Mouse (Mus musculus): ENCODE measurements around the gene Runx2.

The Runx2 gene

DNA sequence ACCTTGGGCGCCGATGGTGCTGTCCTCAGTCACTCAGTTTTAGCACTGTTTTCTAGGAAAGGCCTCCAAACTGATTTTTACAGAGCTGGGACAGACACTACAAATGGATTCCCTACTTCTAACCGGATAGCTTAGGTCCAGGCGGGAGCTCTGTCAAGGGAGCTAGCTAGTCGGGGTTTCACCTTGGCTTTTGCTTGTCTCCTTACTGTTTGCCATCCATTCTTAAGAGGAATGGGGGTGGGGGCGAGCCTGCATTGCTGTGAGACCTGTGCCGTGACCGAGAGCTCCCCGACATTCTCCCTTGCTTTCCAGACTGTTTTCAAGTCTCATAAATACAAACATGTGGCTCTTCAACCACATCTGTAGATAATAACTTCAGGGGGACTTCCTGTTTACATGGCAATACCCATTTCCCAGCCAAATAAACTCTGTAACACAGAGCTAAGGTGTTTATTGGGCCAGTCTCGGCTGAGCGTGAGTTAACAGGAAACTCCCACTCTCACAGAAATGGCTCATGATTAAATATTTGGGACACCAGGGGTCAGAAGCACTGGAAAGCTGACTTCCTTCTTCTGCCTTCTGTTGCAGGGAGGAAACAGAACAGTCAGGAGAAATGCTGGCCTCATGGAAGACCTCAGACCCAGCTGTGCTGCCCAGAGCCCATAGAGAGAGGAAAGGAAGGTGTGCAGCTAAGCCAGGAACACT is 213.1 kb downstream of the Runx2 start:
- no peak for DNase-seq (ENCODE audit: inconsistent age in 2 of 2, low spot score in 1 of 2)

DNA sequence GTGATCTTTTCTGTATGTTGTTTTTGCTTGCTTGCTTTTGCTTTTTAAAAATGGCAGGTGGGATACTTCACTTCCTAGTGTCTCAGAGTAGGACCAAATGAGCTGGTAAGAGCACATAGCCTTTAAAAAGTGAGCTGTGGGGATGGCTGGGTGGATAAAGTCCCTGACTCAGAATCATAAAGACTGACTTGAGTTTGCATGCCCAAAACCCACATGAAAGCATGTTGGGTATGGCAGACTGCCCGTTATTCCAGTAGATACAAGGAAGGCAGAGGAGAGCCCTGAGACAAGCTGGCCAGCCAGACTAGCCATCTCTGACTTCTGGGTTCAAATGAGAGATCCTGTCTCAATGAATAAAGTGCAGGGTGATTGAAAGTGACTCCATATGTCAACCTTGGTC is 214.7 kb downstream of the Runx2 start:
- DNase-seq (ENCODE audit: inconsistent age in 2 of 2, low spot score in 1 of 2), result peak in 1 of 2 experiments; percentile 27

DNA sequence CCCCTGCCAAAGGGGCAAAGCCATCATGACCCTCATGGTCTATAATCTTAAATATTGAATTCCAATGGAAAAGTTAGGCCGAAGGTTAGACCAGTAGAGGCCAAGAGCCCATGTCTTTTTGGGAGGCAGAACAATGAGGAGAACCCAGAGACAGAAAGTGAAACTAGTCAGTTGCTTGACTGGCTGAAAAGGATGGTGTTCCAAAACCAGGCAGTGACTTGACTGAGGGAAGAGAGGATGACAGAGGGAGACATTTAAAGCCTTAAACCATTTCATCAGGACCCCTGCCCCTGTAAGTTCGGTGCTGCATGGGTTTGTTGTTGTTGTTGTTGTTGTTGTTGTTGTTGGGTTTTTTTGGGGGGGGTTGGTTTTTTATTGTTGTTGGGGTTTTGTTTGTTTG is 215.5 kb downstream of the Runx2 start:
- DNase-seq (ENCODE audit: inconsistent age in 2 of 2, low spot score in 1 of 2), result no peak

DNA sequence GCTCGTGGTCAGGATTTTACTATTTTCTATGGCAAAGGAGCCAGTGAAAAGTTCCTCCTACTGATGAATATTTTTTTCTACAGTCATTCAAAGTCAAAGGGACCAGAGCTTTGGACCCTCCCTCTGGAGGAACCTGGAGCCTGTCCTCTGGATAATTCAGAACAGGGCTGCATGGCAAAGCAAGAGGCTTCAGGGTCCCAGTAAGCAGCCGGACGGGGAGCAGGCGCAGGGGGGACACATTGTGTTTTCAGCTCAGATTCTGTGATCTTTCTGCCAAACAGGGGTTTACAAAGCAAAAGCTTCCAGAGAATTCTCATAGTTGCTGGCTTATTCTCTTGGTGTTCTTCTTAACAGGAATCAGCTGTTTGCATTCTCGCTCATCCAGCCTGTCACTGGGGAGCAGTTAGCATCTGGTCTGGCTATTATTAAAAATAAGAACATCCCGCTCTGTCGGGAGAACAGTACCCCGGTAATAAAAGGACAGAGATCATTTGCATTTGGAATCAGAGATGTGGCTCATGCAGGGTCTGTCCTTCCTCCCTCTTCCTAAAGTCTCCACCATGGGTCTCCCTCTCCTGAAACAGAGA is 216.6 kb downstream of the Runx2 start:
- DNase-seq (ENCODE audit: inconsistent age in 2 of 2, low spot score in 1 of 2), result no peak

DNA sequence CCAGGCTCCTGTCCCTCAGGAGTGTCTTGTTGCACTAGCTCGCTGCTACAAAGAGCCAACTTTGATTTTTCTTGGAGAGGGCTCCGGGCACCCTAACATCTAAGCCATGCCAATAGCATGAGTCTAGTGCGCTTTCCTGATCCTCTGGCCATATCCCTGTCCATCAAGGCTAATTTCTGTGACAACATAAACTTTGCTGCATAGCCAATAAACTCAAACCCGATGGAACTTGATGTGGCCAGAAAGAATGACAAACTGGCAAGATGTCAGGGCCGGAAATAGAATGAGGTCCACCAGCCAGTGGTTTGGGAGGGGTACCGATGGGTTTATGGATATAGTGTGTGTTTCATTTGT is 221.9 kb downstream of the Runx2 start:
- DNase-seq (ENCODE audit: inconsistent age in 2 of 2, low spot score in 1 of 2), result no peak

DNA sequence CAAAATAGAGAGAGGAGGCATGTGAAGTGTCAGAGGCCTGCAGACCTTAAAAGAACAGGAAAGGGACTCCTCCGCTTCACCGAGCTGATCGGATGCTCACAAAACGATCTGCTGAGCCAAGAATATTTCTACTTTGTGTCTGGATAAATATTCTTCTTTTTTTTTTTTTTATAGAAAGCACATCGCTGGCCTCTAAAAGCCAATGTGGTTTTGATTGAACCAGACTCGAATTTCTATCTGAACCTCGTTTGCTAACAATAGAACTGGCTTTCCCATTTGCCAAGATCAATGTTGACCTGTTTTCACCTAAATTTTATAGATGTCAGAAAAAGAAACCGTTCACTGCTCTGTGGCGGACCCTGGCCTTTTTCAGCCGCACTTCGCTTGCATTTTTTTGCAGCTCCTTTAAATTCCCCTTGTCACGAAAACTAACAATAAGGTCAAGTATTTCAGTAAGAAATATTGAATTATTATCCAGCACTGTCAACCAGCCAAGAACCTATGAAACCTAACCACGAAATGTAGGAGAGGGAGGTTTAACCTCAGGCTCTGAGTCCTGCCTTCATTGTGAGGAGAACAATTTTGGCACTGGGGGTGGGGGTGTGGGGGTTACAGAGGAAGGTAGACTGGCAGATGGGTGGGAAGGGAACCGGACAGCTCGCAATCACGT is 222.4 kb downstream of the Runx2 start:
- no peak for DNase-seq (ENCODE audit: inconsistent age in 2 of 2, low spot score in 1 of 2)

DNA sequence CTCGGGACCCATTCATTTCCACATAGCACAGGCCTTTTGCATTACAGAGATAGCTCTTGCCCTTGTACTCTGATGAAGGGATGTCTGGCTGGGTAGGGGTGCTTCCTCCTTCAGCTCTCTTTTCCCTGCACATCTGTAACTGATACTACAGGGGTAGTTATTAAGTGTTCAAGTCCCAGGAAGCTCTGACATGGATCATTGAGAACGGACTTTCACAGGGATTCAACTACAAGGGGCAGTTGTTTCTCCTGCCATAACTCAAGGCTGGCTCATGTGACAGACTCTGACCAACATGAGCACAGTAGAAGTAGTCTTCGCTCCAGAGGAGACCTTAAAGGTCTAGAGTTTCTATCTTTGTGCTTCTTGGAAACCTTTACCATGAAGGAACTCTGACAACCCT is 226.1 kb downstream of the Runx2 start:
- no peak for DNase-seq (ENCODE audit: inconsistent age in 2 of 2, low spot score in 1 of 2)

DNA sequence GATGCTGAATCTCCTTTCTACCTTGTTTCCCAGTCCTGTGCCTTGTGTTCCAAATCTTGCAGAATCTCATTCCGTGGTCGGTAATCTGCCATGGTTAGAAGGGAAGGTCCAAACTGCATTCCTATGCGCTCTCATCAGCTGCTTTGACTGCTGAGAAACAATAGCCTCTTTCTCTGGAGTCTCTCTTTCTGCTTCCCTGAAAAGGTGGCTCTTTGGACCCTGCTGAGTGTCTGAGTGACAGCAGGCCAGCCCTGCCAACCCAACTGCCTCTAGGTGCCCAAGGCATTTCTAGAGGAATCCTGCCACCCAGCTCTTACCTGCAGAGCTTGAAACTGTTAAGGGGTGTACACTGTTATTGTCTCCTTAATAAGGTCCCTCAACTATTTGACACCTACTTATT is 226.6 kb downstream of the Runx2 start:
- DNase-seq (ENCODE audit: inconsistent age in 2 of 2, low spot score in 1 of 2), result no peak

DNA sequence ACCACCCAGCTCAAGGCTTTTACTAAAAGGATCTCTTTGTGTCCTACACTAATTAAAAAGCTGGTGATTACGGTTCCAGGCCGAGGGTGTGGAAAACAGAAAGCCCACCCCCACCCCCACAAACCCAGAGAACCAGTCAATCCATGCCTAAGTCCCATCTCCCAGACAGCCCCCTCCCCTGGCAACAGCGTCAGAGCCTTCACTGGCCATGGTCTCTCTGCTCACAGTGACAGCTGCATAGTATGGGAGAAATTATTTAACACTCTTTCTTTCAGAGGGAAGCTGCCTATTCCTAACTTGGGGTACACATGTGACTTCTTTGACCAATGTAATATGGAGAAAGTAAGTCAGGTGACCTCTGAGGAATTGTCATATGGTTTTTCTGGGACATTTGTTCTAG is 228.4 kb downstream of the Runx2 start:
- no peak for DNase-seq (ENCODE audit: inconsistent age in 2 of 2, low spot score in 1 of 2)

DNA sequence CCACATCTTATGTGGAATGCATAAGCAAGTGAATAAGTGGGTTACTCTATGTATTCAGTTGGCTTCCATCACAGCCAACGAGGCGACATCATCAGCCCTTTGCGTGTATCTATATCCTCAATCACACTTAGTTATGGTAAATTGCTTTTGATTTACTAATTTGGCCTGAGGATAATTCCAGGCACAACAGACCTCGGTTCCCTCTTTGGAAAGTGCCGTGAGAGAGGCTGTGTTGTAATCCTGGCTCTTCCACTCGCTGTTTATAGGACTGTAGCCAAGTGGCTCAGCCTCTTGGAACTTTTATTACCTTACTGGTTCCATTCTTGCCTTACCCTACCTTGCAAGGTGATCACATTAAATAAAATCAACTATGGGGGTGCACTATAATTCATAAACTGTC is 229.8 kb downstream of the Runx2 start:
- no peak for DNase-seq (ENCODE audit: inconsistent age in 2 of 2, low spot score in 1 of 2)

DNA sequence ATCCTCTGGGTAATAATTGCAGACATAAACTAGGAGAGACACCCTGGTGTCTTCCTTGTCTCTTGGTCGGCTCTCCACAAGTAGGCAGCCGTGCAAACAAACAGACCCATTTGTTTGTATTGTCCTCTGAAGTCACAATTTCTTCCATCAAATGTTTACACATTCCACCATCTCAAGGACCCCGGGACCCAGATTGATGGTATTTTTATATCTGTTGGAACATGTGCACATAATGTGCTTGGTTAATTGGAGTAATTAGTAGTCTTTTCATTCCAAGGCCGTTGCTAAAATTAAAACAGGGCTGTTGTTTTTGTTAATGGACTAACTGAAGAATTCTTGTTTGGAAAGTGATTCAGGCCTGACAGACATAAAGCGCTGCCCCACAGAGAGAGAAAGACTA is 236.8 kb downstream of the Runx2 start:
- DNase-seq (ENCODE audit: inconsistent age in 2 of 2, low spot score in 1 of 2), result no peak

DNA sequence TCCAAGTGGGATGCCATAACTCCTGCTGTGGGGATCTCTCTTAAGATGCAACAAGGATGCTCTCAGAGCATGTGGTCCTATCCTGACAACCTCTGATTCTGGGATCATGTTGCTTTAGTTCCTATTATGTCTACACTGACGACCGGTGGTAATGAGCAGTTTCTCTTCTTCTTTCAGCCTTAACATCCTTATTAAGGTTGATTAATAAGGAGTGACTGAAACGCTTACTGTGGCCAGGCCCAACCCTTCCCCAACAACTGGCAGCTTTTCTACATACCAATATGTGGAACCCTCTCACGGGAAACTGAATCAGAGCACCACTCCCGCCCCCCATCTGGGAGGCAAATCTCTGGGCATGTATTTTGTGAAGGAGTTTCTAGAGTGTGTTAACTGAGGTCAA is 243.7 kb downstream of the Runx2 start:
- DNase-seq (ENCODE audit: inconsistent age in 2 of 2, low spot score in 1 of 2), result no peak

DNA sequence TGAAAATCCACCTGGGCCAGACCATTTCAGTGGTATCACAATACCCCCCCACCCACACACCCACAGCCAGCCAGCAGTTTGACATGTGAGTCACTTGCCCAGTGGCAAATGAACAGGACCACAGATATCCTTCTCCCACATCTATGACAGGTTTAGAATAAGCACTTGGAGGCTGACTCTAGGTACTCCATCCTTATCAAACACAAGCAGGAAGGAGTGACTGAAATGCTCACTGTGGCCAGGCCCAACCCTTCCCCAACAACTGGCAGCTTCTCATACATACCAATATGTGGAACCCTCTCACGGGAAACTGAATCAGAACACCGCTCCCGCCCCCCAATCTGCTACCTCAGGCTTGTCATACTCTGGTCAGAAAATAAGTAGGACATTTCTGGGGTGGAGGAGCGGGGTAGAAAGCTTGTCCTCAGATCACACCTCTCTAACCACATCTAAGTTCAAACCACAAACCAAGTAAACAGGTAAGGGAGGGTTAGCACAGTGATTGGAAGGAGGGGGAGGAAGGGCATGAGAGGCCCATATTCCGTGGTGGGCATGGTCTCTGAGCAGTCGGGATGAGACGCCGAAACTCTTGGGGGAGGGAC is 245.5 kb downstream of the Runx2 start:
- no peak for DNase-seq (ENCODE audit: inconsistent age in 2 of 2, low spot score in 1 of 2)

DNA sequence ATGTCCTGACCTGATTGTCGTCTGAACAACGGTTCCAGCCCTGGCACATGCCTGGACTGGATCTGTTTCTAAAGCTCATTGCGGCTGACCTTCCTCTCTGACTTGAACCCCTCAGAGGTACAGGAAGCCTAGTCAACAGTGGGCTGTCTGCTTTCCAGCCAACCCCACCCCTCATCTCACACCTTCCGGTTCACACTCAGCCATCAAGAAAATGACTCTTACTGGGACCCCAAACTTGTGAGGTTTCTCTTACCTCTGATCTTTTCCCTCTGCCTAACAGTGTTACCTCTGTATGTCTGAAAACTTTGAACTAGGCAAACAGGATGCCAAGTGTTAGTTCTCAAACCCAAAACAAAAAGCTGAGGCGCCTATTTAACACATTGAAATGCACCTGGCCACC is 247.6 kb downstream of the Runx2 start:
- no peak for DNase-seq (ENCODE audit: inconsistent age in 2 of 2, low spot score in 1 of 2)

DNA sequence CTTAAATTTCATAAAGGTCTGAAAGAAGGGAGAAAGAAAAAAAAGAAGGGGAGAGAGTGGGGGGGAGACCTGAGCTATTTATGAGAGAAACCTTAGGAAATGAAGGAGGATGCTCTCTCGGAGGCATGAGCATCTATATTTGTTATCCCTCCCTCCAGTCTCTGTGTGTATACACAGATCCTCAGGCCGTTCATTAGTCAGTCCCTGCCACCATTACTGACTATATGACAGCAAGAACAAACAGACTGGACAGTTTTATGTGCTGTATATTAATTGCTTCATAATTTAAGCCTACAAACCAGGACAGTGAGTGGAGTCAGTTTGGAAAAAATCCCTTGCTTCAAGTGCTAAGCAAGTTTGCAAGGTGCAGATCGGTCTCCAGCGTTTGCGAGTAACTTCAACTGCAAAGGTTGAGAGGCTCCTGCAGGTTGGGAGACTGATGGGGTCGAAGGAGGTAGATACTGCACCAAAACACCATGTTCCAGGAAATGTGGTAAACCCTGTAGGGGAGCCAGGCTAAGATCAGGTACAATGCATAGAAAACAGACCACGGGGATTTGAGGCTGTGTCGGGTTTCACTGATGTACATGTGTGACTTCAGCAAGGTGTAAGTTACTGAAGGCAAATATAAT is 248.6 kb downstream of the Runx2 start:
- DNase-seq (ENCODE audit: inconsistent age in 2 of 2, low spot score in 1 of 2), result no peak

DNA sequence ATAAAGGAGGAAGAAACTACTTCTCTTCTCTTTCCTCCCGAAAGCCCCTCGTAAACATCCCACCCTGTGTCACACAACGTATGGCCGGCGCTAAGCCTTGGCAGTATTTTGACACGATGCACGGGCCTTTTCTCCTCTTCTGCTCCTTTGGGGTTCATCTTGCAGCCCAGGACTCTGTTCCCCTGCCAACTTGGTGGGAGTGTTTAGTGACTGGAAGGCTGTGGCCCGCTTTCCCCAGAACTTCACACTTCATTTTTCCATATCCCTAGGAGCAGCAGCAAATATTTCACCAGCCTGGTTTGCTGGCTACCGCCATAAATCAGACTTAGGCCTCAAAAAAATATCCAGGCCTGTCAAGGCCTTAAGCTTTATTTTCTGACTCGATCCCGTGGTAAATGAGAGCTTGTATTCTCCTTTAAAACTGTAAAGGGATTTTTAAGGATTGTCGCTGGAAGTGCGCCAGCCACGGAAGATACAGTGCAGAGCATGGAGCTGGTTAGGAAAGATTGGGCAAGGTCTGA is 249.2 kb downstream of the Runx2 start:
- no peak for DNase-seq (ENCODE audit: inconsistent age in 2 of 2, low spot score in 1 of 2)

DNA sequence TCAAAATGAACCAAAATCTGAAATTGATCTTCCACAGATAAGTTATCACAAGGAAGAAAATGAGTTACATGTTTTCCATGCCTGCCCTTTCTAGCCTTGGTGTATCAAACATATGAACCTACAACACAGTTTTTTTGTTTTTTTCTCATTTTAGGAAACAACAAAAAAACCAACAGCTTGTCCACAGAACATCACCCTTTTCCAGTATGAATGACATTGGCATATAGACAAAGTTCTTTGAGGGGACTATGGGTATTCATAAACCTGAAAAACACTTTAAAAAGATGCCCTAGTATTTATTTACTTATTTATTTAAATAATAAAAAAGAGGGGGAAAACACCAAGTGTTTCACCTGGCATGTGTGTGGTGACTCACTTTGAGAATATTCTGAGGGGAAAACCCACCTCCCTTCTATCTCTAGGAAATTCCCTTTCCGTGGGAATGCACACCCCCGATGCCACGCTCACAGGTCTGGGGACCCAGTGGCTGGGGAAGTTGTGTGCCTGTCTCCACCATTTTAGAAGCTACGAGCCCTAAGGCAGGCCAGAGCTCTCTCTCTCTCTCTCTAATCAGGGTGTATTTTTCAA is 249.9 kb downstream of the Runx2 start:
- DNase-seq (ENCODE audit: inconsistent age in 2 of 2, low spot score in 1 of 2), result no peak

DNA sequence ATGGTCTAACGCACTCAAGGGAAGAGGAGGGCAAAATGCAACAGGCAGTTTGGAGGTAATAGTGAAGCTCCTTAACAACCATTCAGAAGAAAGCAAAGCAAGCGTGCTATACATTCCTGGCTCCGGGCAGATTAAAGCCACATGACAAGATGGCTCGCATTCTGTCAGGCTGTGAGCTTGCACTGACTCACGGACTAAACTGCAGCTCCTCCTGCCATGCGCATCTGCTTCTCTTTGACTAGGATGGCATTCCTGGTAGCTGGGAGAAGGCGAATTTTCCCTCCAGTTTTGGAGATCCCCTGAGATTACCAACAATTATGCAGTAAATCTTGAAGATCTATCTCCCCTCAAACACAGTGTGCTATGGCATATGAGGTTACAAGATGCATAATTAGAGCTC is 254.6 kb downstream of the Runx2 start:
- no peak for DNase-seq (ENCODE audit: inconsistent age in 2 of 2, low spot score in 1 of 2)

DNA sequence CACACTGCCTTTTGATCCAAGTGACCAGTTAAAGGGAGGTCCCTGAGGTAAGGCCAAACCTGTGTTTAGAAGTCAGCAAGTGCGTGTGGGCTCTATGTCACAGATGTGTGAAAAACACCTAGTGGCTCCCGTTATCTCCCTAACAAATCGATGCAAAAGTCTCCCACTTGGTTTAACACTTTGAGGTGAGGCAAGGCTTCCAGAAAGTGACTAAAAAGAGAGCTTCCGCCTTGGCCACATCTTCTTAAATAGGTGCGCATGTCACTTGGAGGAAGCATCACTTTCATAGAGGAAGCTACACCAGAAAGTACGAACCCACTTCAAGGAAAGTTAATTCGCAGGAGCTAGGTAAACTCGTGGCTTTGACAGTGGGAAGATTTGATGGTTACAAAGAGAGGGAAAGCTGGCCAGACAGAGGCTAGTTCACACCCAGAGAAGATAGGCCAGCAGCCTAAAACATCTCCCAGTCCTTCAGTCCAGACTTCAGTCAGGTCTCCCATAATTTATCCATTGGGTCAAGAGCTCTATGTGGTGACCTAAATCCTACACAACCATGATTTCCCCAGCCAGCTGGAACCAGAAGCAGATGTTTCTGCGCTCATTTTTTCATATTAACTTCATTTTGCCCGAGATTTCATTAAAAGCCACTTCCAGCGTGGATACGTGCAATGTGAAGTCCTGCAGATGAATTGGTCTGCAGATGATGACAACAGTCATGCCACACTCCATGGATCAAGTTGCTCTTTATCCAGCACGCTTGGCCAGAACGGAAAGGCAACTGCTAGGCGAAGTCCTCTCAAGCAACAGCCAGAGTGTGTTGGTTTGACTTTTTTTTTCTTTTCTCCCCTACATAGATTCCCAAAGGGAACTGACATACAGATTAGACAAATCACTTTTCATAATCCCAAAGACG is 257.1 kb downstream of the Runx2 start:
- DNase-seq (ENCODE audit: inconsistent age in 2 of 2, low spot score in 1 of 2), result no peak

DNA sequence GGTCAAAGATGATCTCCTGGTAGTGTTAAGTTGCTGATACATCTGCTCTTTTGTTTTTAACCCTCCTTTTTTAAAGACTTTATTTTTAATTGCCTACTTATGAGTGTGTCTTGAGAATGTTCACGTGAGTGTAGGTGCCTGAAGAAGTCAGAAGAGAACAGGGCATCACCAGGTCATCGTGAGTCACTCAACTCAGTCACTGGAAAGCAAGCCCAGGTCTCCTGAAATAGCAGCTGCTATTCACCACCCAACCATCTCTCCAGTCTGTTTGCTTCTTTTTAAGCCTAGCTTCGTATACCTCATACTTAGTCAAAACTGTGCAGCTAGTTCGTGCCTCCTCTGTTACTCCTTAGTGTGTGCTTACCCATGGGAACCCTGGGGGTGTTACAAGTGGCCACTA is 259.7 kb downstream of the Runx2 start:
- no peak for DNase-seq (ENCODE audit: inconsistent age in 2 of 2, low spot score in 1 of 2)

Measured in adrenal gland, adult (tissue).